Mouse (Mus musculus) inflammation-experienced regulatory T-cells, adult 6 months (primary cell): ENCODE measurements around the gene Rhot1. TPM values are rescaled to one million over a fixed set of nuclear protein-coding genes. Genes with fewer than 3 reads are reported as not detected.

ENCODE experiments used
- ATAC-seq: one replicate; pipeline ENCODE4 v1.8.0; 2017
- polyA plus RNA-seq, 3 experiments: library from polyadenylated mRNA; unstranded; fragments of 100-300 nt; shearing (Covaris generic); gene quantifications; one replicate each; pipeline ENCODE4 v1.2.1; 2017

Rhot1 gene
- polyA plus RNA-seq, 3 experiments from 2014 or later: 20.6 to 30.8 (median 29.8) TPM

- peak; percentile 50 for ATAC-seq
Observed at GRCm38 (mm10) chr11:80289701-80290445, 81.1 kb downstream of the Rhot1 start.

GRCm38 (mm10) chr11:80291004-80291403, 82.2 kb downstream of the Rhot1 start:
- ATAC-seq: no peak

- ATAC-seq: no peak
Observed at GRCm38 (mm10) chr11:80292463-80292862, 83.6 kb downstream of the Rhot1 start.

- no peak for ATAC-seq
Observed at GRCm38 (mm10) chr11:80295066-80295465, 86.2 kb downstream of the Rhot1 start.

GRCm38 (mm10) chr11:80295785-80296184, 87.0 kb downstream of the Rhot1 start:
- no peak for ATAC-seq

GRCm38 (mm10) chr11:80299513-80300235, 90.9 kb downstream of the Rhot1 start:
- ATAC-seq: no peak

- peak; percentile 34 for ATAC-seq
Observed at GRCm38 (mm10) chr11:80300551-80301315, 91.9 kb downstream of the Rhot1 start, which contains the start of gene Rhbdl3. TSS of gene Rhbdl3 (plus strand) at chr11:80300912.

- peak; percentile 23 for ATAC-seq
Observed at GRCm38 (mm10) chr11:80301316-80302045, 92.7 kb downstream of the Rhot1 start.

- ATAC-seq: peak; percentile 2
Observed at GRCm38 (mm10) chr11:80302046-80302390, 93.2 kb downstream of the Rhot1 start.

GRCm38 (mm10) chr11:80302536-80302935, 93.7 kb downstream of the Rhot1 start:
- ATAC-seq: peak; percentile 93

GRCm38 (mm10) chr11:80303746-80304145, 94.9 kb downstream of the Rhot1 start:
- no peak for ATAC-seq

GRCm38 (mm10) chr11:80304846-80305245, 96.0 kb downstream of the Rhot1 start:
- ATAC-seq: no peak

- no peak for ATAC-seq
Observed at GRCm38 (mm10) chr11:80308537-80308936, 99.7 kb downstream of the Rhot1 start.

GRCm38 (mm10) chr11:80311271-80311670, 102.5 kb downstream of the Rhot1 start:
- ATAC-seq: no peak

GRCm38 (mm10) chr11:80312049-80312448, 103.2 kb downstream of the Rhot1 start:
- no peak for ATAC-seq

GRCm38 (mm10) chr11:80312565-80312964, 103.7 kb downstream of the Rhot1 start:
- no peak for ATAC-seq

- ATAC-seq: no peak
Observed at GRCm38 (mm10) chr11:80313462-80313861, 104.6 kb downstream of the Rhot1 start.

GRCm38 (mm10) chr11:80313944-80314343, 105.1 kb downstream of the Rhot1 start:
- ATAC-seq: no peak

- ATAC-seq: no peak
Observed at GRCm38 (mm10) chr11:80315743-80316639, 107.2 kb downstream of the Rhot1 start.
